Mouse (Mus musculus) MEL (cell line): ENCODE data around the gene Sox6. TPM values are rescaled to one million over a fixed set of nuclear protein-coding genes. Genes with fewer than 3 reads are reported as not detected.
A peak's percentile ranks its signal among the peaks of the same experiment; 100 is the strongest.

Source experiments
- DNase-seq: peaks from one replicate; pipeline ENCODE4 v3.0.0; 2011; ENCODE audit warnings: low read depth, low spot score
- H3K27ac ChIP-seq: 2 replicates; pipeline ENCODE4 v1.5.1; 2012; ENCODE audit warnings: low read depth, mild to moderate bottlenecking, control low read depth, low read length, moderate library complexity; ENCODE audit not compliant: control insufficient read depth
- H3K27me3 ChIP-seq, 2 experiments: fragments of 150-350 bp in 1 of 2; sonication (generic) in 1 of 2; 2 replicates each; pipeline ENCODE4 v1.6.1; 2012; ENCODE audit warnings: low read length in 2 of 2, mild to moderate bottlenecking in 2 of 2, improper control_type of control experiment in 1 of 2, moderate library complexity in 1 of 2; ENCODE audit not compliant: insufficient read depth in 2 of 2, control insufficient read depth in 1 of 2
- H3K36me3 ChIP-seq, 2 experiments: 2 replicates each; pipeline ENCODE4 v1.6.1; 2012 to 2014; ENCODE audit warnings: low read length in 2 of 2, improper control_type of control experiment in 1 of 2, inconsistent platforms in 1 of 2, mild to moderate bottlenecking in 1 of 2; ENCODE audit not compliant: insufficient read depth in 2 of 2, control insufficient read depth in 1 of 2
- H3K4me1 ChIP-seq, 2 experiments: fragments of 150-350 bp in 1 of 2; sonication (generic) in 1 of 2; 2 replicates each; pipeline ENCODE4 v1.6.1; 2012; ENCODE audit warnings: low read length in 2 of 2, improper control_type of control experiment in 1 of 2, mild to moderate bottlenecking in 1 of 2; ENCODE audit not compliant: insufficient read depth in 2 of 2, control insufficient read depth in 1 of 2
- H3K4me3 ChIP-seq, 2 experiments: fragments of 150-350 bp in 1 of 2; sonication (generic) in 1 of 2; 2 replicates each; pipeline ENCODE4 v1.5.1; 2012; ENCODE audit warnings: low read depth in 2 of 2, low read length in 2 of 2, mild to moderate bottlenecking in 2 of 2, moderate library complexity in 2 of 2, control low read depth in 1 of 2, improper control_type of control experiment in 1 of 2; ENCODE audit not compliant: control insufficient read depth in 1 of 2, insufficient read depth in 1 of 2
- H3K79me2 ChIP-seq: 2 replicates; pipeline ENCODE4 v1.6.1; 2012; ENCODE audit warnings: mild to moderate bottlenecking, low read length, moderate library complexity; ENCODE audit not compliant: control insufficient read depth, poor library complexity, insufficient read depth
- H3K9ac ChIP-seq: 2 replicates; pipeline ENCODE4 v1.6.1; 2012; ENCODE audit warnings: low read depth, mild to moderate bottlenecking, control low read depth, low read length, moderate library complexity; ENCODE audit not compliant: control insufficient read depth, poor library complexity, severe bottlenecking
- H3K9me3 ChIP-seq: fragments of 150-350 bp; sonication (generic); replicated peaks from 2 replicates; pipeline ENCODE4 v1.6.1; 2012; ENCODE audit warnings: mild to moderate bottlenecking, low read length, improper control_type of control experiment, moderate library complexity; ENCODE audit not compliant: insufficient read depth
- BHLHE40 ChIP-seq: IDR thresholded peaks from 2 replicates; pipeline ENCODE4 v1.6.1; 2012; ENCODE audit warnings: low read depth, mild to moderate bottlenecking, inconsistent platforms, low read length, improper control_type of control experiment, borderline replicate concordance
- CHD2 ChIP-seq: IDR thresholded peaks from 2 replicates; pipeline ENCODE4 v1.6.1; 2011; ENCODE audit warnings: low read length, improper control_type of control experiment
- CTCF ChIP-seq, 3 experiments: IDR thresholded peaks in 2 of 3; conservative IDR thresholded peaks in 1 of 3; 2 replicates each; pipeline ENCODE4 v1.5.1; 2011 to 2012; ENCODE audit warnings: low read length in 3 of 3, low read depth in 2 of 3, mild to moderate bottlenecking in 2 of 3, improper control_type of control experiment in 1 of 3, inconsistent platforms in 1 of 3, mixed read lengths in 1 of 3, moderate library complexity in 1 of 3; ENCODE audit not compliant: control insufficient read depth in 1 of 3, insufficient read depth in 1 of 3, poor library complexity in 1 of 3, severe bottlenecking in 1 of 3
- ELF1 ChIP-seq: IDR thresholded peaks from 2 replicates; pipeline ENCODE4 v1.6.1; 2014; ENCODE audit warnings: low read depth, mild to moderate bottlenecking, inconsistent platforms, low read length, improper control_type of control experiment, moderate library complexity
- ETS1 ChIP-seq: IDR thresholded peaks from 2 replicates; pipeline ENCODE4 v1.6.1; 2012; ENCODE audit warnings: low read depth, mild to moderate bottlenecking, inconsistent platforms, low read length, improper control_type of control experiment, moderate library complexity
- GATA1 ChIP-seq: IDR thresholded peaks from 2 replicates; pipeline ENCODE4 v1.6.1; 2011; ENCODE audit warnings: low read depth, low read length, improper control_type of control experiment
- HCFC1 ChIP-seq: IDR thresholded peaks from 2 replicates; pipeline ENCODE4 v1.6.1; 2012; ENCODE audit warnings: low read depth, mild to moderate bottlenecking, inconsistent platforms, low read length, improper control_type of control experiment, moderate library complexity
- MAFK ChIP-seq: IDR thresholded peaks from 2 replicates; pipeline ENCODE4 v1.6.1; 2011; ENCODE audit warnings: low read depth, mild to moderate bottlenecking, low read length, improper control_type of control experiment, borderline replicate concordance
- MAX ChIP-seq: IDR thresholded peaks from 2 replicates; pipeline ENCODE4 v1.6.1; 2011; ENCODE audit warnings: low read length, improper control_type of control experiment
- MAZ ChIP-seq: IDR thresholded peaks from 2 replicates; pipeline ENCODE4 v1.6.1; 2012; ENCODE audit warnings: low read depth, mild to moderate bottlenecking, inconsistent platforms, low read length, improper control_type of control experiment
- MEF2A ChIP-seq: IDR thresholded peaks from 2 replicates; pipeline ENCODE4 v1.6.1; 2014; ENCODE audit warnings: low read depth, mild to moderate bottlenecking, inconsistent platforms, low read length, improper control_type of control experiment; ENCODE audit not compliant: poor library complexity, insufficient replicate concordance, severe bottlenecking; ENCODE audit errors: extremely low read depth
- NELFE ChIP-seq: IDR thresholded peaks from 2 replicates; pipeline ENCODE4 v1.6.1; 2011; ENCODE audit warnings: low read depth, low read length, improper control_type of control experiment
- RAD21 ChIP-seq: IDR thresholded peaks from 2 replicates; pipeline ENCODE4 v1.6.1; 2011; ENCODE audit warnings: mild to moderate bottlenecking, low read depth, low read length, improper control_type of control experiment
- SMC3 ChIP-seq: IDR thresholded peaks from 2 replicates; pipeline ENCODE4 v1.6.1; 2011; ENCODE audit warnings: low read depth, low read length, improper control_type of control experiment
- TAL1 ChIP-seq: IDR thresholded peaks from 2 replicates; pipeline ENCODE4 v1.6.1; 2012; ENCODE audit warnings: mild to moderate bottlenecking, inconsistent platforms, low read length, moderate library complexity, mixed read lengths
- TCF12 ChIP-seq: IDR thresholded peaks from 2 replicates; pipeline ENCODE4 v1.6.1; 2014; ENCODE audit warnings: low read depth, mild to moderate bottlenecking, inconsistent platforms, low read length, improper control_type of control experiment, moderate library complexity
- USF1 ChIP-seq: IDR thresholded peaks from 2 replicates; pipeline ENCODE4 v1.6.1; 2014; ENCODE audit warnings: low read depth, mild to moderate bottlenecking, inconsistent platforms, low read length, improper control_type of control experiment, moderate library complexity
- USF2 ChIP-seq, 2 experiments: IDR thresholded peaks; 2 replicates each; pipeline ENCODE4 v1.6.1; 2011 to 2012; ENCODE audit warnings: improper control_type of control experiment in 2 of 2, low read length in 2 of 2, borderline replicate concordance in 1 of 2, inconsistent platforms in 1 of 2, low read depth in 1 of 2, mild to moderate bottlenecking in 1 of 2; ENCODE audit not compliant: insufficient read depth in 1 of 2
- ZC3H11A ChIP-seq: IDR thresholded peaks from 2 replicates; pipeline ENCODE4 v1.6.1; 2012; ENCODE audit warnings: low read depth, mild to moderate bottlenecking, inconsistent platforms, low read length, improper control_type of control experiment
- ZMIZ1 ChIP-seq: IDR thresholded peaks from 2 replicates; pipeline ENCODE4 v1.6.1; 2012; ENCODE audit warnings: low read depth, mild to moderate bottlenecking, inconsistent platforms, low read length, improper control_type of control experiment, moderate library complexity
- ZNF384 ChIP-seq: IDR thresholded peaks from 2 replicates; pipeline ENCODE4 v1.6.1; 2012; ENCODE audit warnings: low read depth, mild to moderate bottlenecking, inconsistent platforms, low read length, improper control_type of control experiment
- polyA plus RNA-seq, 2 experiments: library from polyadenylated mRNA; stranded (reverse) in 1 of 2; unstranded in 1 of 2; fragments of >175 nt in 1 of 2; fragments of >200 nt in 1 of 2; gene quantifications; 2 replicates each; pipeline versions ENCODE4 v1.2.1 to v1.2.4; 2012; ENCODE audit warnings: low replicate concordance in 2 of 2, low read depth in 1 of 2; ENCODE audit not compliant: insufficient read length in 2 of 2, insufficient read depth in 1 of 2, missing spikeins in 1 of 2
- total RNA-seq: library from RNA; depleted of rRNA; stranded (reverse); fragments of 300-350 nt; gene quantifications from 2 replicates; pipeline ENCODE4 v1.2.3, GENCODE M21; 2012

The Sox6 gene
- total and polyA plus RNA-seq, 3 experiments, result 2.6 to 4.6 TPM; not detected in 1

DNA sequence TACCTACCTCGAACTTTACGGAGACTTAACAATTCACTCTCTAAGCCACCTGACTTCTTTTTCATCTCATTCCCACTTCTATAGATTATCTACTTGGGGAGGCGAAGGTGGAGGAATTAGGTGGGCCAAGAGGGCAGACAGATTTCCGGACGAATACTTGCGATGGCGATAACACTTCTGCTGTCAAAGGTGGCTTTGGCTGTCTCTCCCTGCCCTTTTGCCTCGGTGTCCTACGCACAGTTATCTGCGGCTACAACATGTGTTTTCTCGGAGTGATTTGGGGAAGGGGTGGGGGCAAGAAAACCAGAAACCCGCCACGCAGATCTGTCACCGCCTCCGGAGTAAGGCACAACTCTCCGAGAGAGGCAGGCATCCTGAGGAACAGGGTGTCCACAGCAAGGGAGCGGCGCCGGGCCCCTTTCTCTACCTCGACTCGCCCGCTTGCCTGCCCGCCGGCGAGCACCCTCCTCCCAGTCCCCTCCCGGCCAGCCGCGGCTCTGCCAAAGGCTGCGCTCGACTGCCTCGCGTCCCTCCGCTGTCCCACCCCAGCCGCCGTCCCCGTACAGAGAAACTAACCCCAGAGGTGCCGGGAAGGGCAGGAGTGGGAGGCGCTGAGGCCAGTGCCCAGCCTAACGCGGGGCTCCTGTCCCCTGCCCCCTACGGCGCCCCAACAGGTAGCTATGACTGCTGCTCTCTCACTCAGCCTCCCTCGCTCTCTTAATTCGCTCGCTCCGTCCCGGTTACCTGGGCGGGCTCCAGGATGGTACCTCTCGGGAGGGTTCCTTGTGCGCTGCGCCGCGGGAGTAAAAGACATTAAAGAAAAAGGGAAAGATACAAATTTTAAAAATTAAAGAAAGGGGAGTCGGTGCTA lies 5.0 kb downstream of the Sox6 start:
- H3K27me3 ChIP-seq, result peaks cover 0 to 2% of the 10 kb centered on the region in 2 experiments
- no peak for TF ChIP-seq TCF12
- TF ChIP-seq MAFK, result no peak
- TF ChIP-seq TAL1, result no peak
- TF ChIP-seq MAX, result no peak
- no peak for TF ChIP-seq HCFC1
- no peak for TF ChIP-seq NELFE
- no peak for TF ChIP-seq MAZ
- no peak for TF ChIP-seq ZNF384
- TF ChIP-seq USF1, result no peak
- no peak for TF ChIP-seq MEF2A
- TF ChIP-seq ZMIZ1, result no peak
- no peak for TF ChIP-seq ETS1
- no peak for TF ChIP-seq ELF1
- DNase-seq, result no peak
- no peak overlapping the region for H3K4me3 ChIP-seq
- H3K4me1 ChIP-seq, result no peaks in the 10 kb centered on the region
- no peaks in the 10 kb centered on the region for H3K79me2 ChIP-seq
- H3K9ac ChIP-seq, result no peak overlapping the region
- no peaks in the 10 kb centered on the region for H3K9me3 ChIP-seq
- H3K27ac ChIP-seq, result no peak overlapping the region
- H3K36me3 ChIP-seq, result no peaks in the 10 kb centered on the region

DNA sequence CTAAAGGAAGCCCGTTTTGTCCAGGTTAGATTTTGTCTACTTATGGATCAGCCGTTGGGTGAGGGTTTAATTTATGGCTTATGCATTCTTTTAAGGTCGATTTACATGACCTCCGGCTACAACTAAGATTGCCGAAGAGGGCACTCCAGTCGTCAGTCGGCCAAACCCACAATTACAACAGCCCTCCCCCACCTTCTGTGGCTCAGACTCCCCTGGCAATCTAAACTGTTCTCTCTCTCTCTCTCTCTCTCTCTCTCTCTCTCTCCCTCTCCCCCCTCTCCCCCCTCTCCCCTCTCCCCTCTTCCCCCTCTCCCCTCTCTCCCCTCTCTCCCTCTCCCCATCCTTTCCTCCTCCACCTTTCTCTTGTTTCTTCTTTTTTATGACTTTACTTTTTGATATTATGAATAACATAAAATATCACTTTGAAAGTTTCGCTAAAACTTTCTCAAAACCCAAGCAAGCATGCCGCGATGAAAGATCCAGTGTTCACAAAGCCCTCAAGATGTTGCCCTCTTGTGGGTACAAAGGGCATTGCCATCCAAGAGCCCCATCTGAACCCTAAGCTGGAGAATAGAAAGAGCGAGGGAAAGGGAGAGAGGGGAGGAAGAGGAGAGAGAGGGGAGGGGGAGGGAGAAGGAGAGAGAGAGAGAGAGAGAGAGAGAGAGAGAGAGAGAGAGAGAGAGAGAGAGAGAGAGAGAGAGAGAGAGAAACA lies 5.8 kb downstream of the Sox6 start:
- TF ChIP-seq GATA1, result no peak
- no peak for TF ChIP-seq BHLHE40
- peak; percentile 44 to 70 (median 62) for TF ChIP-seq CTCF (IDR thresholded peaks at IDR 0.05 in 2 of 3, conservative IDR thresholded peaks at IDR 0.05 in 1 of 3; ENCODE audit: control insufficient read depth in 1 of 3, insufficient read depth in 1 of 3, low read depth in 2 of 3, low read length in 3 of 3, poor library complexity in 1 of 3, severe bottlenecking in 1 of 3)
- peak; percentile 87 for TF ChIP-seq SMC3
- TF ChIP-seq CHD2, result no peak
- TF ChIP-seq USF2 (IDR thresholded peaks at IDR 0.05; ENCODE audit: borderline replicate concordance in 1 of 2, insufficient read depth in 1 of 2, low read depth in 1 of 2, low read length in 2 of 2), result no peak
- TF ChIP-seq ZC3H11A, result peak; percentile 63
- peak; percentile 66 for TF ChIP-seq RAD21
- TF ChIP-seq, all 39 proteins: peak for 4
- Histone ChIP-seq H3K4me3 (no peak overlapping the region), H3K4me1 (no peaks in the 10 kb centered on the region), H3K79me2 (no peaks in the 10 kb centered on the region), H3K27ac (no peak overlapping the region), H3K36me3 (no peaks in the 10 kb centered on the region), H3K9me3 (no peaks in the 10 kb centered on the region), H3K27me3 (peaks cover 0 to 2% of the 10 kb centered on the region in 2 experiments; a peak in 1 of 4 replicates), H3K9ac (no peak overlapping the region)
- DNase-seq, result peak; percentile 55
